Mouse (Mus musculus) stomach, embryonic 14.5 days (tissue): ENCODE data around the gene Insl3. TPM values are rescaled to one million over a fixed set of nuclear protein-coding genes. Genes with fewer than 3 reads are reported as not detected.
A peak's percentile ranks its signal among the peaks of the same experiment; 100 is the strongest.

Experiments
- ATAC-seq: fragments of 200-750 bp; cut with Nextera tagmentation; 2 replicates; pipeline ENCODE4 v1.8.0; 2017; ENCODE audit warnings: low read depth, moderate TSS enrichment; ENCODE audit not compliant: insufficient number of reproducible peaks, insufficient read depth, low FRiP score
- H3K27ac ChIP-seq: fragments of 300-500 bp; sonication (generic); 2 replicates; pipeline ENCODE4 v1.5.1; 2014; ENCODE audit warnings: mild to moderate bottlenecking, low read length, moderate library complexity, mixed read lengths
- H3K27me3 ChIP-seq: fragments of 300-500 bp; sonication (generic); 2 replicates; pipeline ENCODE4 v1.6.1; 2014; ENCODE audit warnings: low read length, control low read depth, mixed read lengths; ENCODE audit not compliant: control insufficient read depth, insufficient read depth
- H3K36me3 ChIP-seq: fragments of 300-500 bp; sonication (generic); 2 replicates; pipeline ENCODE4 v1.6.1; 2014; ENCODE audit warnings: mild to moderate bottlenecking, control low read depth, low read length, moderate library complexity, mixed read lengths; ENCODE audit not compliant: control insufficient read depth, insufficient read depth
- H3K4me1 ChIP-seq: fragments of 300-500 bp; sonication (generic); 2 replicates; pipeline ENCODE4 v1.6.1; 2014; ENCODE audit warnings: low read length, control low read depth, mixed read lengths; ENCODE audit not compliant: control insufficient read depth, insufficient read depth
- H3K4me2 ChIP-seq: fragments of 300-500 bp; sonication (generic); replicated peaks from 2 replicates; pipeline ENCODE4 v1.6.1; 2014; ENCODE audit warnings: low read depth, low read length, control low read depth
- H3K4me3 ChIP-seq: fragments of 300-500 bp; sonication (generic); 2 replicates; pipeline ENCODE4 v1.5.1; 2014; ENCODE audit warnings: low read depth, low read length, control low read depth
- H3K9ac ChIP-seq: fragments of 300-500 bp; sonication (generic); replicated peaks from 2 replicates; pipeline ENCODE4 v1.6.1; 2014; ENCODE audit warnings: low read depth, mild to moderate bottlenecking, control low read depth, low read length, moderate library complexity, mixed read lengths
- H3K9me3 ChIP-seq: fragments of 300-500 bp; sonication (generic); 2 replicates; pipeline ENCODE4 v1.6.1; 2016; ENCODE audit warnings: low read depth, low read length, control low read depth; ENCODE audit not compliant: control insufficient read depth
- WGBS: fragments of 180-500 bp; shearing (Covaris S2); extraction: QIAGEN DNeasy Blood & Tissue Kit; methylation state at CpG from one replicate; pipeline ENCODE4 v1.1.7; 2014; 5-methylcytosine and 5-hydroxymethylcytosine counted together
- polyA plus RNA-seq: library from polyadenylated mRNA; unstranded; fragments of >200 nt; fragmentation: Nextera tagmentation; extraction: Ambion mirVana; gene quantifications from 2 replicates; pipeline ENCODE4 v1.2.1, GENCODE M21; 2014

Insl3 gene
- polyA plus RNA-seq, result 1.3 and 1.7 TPM in 2 replicates

DNA sequence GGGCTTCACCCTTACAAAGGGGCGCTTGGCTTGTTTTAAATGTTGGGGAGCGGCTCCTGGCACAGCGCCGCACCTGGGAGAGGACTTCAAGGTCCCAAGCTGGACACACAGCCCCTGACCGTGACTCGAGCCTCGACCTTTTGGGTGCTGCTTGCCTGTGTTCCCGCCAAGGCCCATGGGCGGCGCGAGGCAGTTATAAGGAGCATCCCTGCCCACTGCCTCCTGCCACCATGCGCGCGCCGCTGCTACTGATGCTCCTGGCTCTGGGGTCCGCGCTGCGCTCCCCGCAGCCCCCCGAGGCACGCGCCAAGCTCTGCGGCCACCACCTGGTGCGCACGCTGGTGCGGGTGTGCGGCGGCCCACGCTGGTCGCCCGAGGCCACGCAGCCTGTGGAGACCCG is at the start of gene Insl3:
Gene Insl3 (plus strand): TSS at position 187 of the 400 bp plus-strand sequence.
- WGBS, result 8% methylated on average over 33 of the region's 33 CpGs
- H3K4me1 ChIP-seq, result peaks cover 15% of the 10 kb centered on the region; the same call in 1 of the 2 replicates
- H3K27me3 ChIP-seq, result peaks cover 90% of the 10 kb centered on the region
- no peak within 1 kb of the TSS for H3K4me2 ChIP-seq
- no peaks in the 10 kb centered on the region for H3K36me3 ChIP-seq
- H3K4me3 ChIP-seq, result no peak within 1 kb of the TSS
- no peak for ATAC-seq
- no peak within 1 kb of the TSS for H3K27ac ChIP-seq
- no peaks in the 10 kb centered on the region for H3K9me3 ChIP-seq
- H3K9ac ChIP-seq, result no peak within 1 kb of the TSS

DNA sequence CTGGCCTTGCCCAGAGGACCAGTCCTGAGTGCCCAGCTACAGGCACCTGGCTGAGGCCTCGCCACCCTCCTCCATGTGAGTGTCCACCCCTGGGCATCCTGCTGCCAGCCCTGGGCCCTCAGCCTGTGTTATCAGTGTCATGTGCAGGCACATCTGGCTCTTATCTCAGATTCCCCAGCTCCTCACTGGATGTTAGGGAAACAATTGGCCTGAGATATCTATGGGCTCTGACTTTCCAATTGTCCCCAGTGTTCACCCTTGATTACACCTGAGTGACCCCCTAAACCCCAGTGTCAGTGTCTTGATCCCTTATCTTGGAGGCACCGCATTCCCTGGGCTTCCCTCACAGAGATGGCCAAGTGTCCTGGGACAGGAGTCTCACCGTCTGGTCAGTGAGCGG is 49.7 kb upstream of the Insl3 start:
- no peak overlapping the region for H3K9ac ChIP-seq
- H3K9me3 ChIP-seq, result no peaks in the 10 kb centered on the region
- no peak overlapping the region for H3K4me3 ChIP-seq
- no peak overlapping the region for H3K27ac ChIP-seq
- H3K36me3 ChIP-seq, result no peaks in the 10 kb centered on the region
- H3K27me3 ChIP-seq, result no peaks in the 10 kb centered on the region
- no peak for ATAC-seq
- no peaks in the 10 kb centered on the region for H3K4me1 ChIP-seq
- no peak overlapping the region for H3K4me2 ChIP-seq
- WGBS, result 85% methylated on average over 4 of the region's 4 CpGs

DNA sequence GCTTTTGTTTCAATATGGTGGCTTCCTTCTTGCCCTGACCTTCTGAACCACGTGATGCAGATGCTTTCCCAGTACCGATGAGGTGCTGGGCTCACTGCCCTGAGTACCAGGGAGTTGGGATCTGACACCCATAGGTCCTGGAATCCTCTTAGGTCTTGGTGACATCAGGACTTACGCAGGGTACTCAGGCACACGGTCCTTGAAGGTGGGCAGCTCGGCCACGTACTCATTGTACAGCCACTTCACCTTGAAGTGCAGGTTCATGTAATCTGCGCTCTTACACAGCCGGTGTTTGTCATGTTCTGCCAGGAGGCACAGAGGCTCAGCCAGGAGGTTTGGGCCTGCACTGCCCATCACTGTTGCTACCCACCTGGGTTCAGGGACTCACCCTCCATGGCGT is 43.5 kb upstream of the Insl3 start:
- Histone ChIP-seq H3K9me3 (no peaks in the 10 kb centered on the region), H3K4me1 (no peaks in the 10 kb centered on the region), H3K27me3 (no peaks in the 10 kb centered on the region), H3K27ac (no peak overlapping the region), H3K9ac (no peak overlapping the region), H3K36me3 (no peaks in the 10 kb centered on the region), H3K4me2 (no peak overlapping the region), H3K4me3 (no peak overlapping the region)
- no peak for ATAC-seq
- WGBS, result 81% methylated on average over 9 of the region's 9 CpGs

DNA sequence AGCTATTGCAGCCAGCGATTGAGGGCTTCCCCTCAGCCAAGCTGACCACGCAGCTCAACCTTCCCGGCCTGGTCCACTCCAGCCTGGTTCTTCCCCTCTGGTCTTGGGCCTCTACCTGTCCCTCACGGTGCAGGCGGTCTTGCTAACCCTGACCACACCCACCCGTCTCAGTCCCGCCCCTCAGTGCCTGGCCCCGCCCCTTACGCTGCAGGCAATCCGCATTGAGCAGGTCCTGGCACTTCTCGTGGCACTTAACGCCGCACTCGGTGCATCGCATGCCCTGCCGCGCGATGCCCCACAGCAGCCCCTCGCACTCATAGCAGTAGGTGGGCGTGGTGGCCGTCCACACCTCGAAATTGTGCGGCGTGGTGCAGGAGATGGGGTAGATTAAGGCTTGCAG is 34.4 kb upstream of the Insl3 start:
- H3K27me3 ChIP-seq, result peaks cover 14% of the 10 kb centered on the region
- no peak overlapping the region for H3K9ac ChIP-seq
- H3K36me3 ChIP-seq, result no peaks in the 10 kb centered on the region
- ATAC-seq, result peak; percentile 68; the same call in 1 of the 2 replicates
- H3K9me3 ChIP-seq, result no peaks in the 10 kb centered on the region
- H3K4me1 ChIP-seq, result 0 out of 2 replicates have a peak, but pooled peaks cover 4% of the 10 kb centered on the region
- H3K4me3 ChIP-seq, result no peak overlapping the region
- 1% methylated on average over 24 of the region's 24 CpGs for WGBS
- peak overlapping the region; percentile 34 for H3K4me2 ChIP-seq
- H3K27ac ChIP-seq, result no peak overlapping the region

DNA sequence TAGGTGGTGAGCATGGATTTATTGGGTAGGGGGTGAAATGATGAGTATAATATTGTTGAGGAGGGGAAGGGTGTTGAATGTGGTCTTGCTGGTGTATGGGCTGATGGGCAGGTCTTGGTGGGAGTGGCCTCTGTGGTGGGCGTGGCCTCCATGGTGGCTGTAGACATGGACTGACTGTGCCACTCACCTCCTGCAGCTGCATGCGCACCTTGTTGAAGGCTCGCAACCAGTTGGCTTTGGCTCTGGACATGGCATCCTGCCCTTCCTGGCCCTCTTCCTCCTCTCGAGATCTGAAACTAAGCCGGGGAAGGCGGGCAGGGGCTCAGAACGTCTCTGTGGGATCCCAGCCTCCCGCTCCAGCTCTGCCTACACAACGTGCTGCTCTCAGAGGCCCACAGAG is 31.2 kb upstream of the Insl3 start:
- WGBS, result 22% methylated on average over 9 of the region's 9 CpGs
- Histone ChIP-seq H3K4me3 (no peak overlapping the region), H3K9me3 (no peaks in the 10 kb centered on the region), H3K4me1 (0 out of 2 replicates have a peak, but pooled peaks cover 4% of the 10 kb centered on the region), H3K27me3 (peaks cover 20% of the 10 kb centered on the region), H3K4me2 (no peak overlapping the region), H3K9ac (no peak overlapping the region), H3K27ac (no peak overlapping the region), H3K36me3 (no peaks in the 10 kb centered on the region)
- no peak for ATAC-seq

DNA sequence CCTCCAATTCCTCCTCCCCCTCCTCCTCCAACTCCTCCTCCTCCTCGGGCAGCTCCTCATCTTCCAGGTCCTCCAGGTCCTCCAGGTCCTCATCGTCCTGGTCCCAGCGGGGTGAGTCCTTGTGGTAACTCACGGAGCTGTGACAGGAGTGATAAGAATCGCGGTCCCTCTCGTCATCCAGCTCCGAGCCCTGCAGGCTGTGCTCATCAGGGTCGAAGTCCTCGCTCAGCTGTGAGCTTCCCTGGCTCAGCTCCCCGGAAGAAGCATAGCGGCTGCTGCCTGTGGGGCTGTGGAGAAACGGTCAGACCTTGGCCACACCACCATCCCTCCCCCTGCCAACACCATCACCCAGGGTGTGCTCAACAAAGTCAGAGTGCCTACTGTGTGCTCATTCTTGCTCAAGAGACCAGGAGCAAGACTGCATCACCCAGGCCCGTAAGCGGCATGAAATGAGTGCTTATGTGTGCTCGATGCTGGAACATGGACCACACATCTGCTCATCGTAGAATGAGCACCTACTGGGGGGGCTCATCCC is 30.4 kb upstream of the Insl3 start:
- Histone ChIP-seq H3K27me3 (peaks cover 20% of the 10 kb centered on the region), H3K4me3 (no peak overlapping the region), H3K9ac (no peak overlapping the region), H3K4me2 (no peak overlapping the region), H3K9me3 (no peaks in the 10 kb centered on the region), H3K36me3 (no peaks in the 10 kb centered on the region), H3K27ac (no peak overlapping the region), H3K4me1 (0 out of 2 replicates have a peak, but pooled peaks cover 4% of the 10 kb centered on the region)
- no peak for ATAC-seq
- WGBS, result 25% methylated on average over 17 of the region's 17 CpGs

DNA sequence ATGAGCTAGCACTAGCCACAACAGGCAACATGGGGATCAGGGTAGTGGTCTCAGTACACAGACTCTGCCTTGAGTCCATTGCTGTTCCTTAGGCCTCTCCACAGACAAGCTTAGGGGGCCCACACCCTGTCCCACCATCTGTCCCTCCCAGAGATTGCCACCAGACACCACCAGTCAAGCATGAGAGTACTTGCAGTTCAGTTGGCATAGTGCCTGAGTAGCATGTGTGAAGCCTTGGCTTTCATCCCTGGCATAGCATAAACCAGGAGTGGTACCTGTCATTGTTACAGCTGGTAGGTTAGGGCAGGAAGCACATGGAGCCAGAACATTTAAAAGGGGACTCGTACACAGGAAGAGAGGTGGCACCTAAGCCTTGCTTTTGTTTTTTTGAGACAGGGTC is 29.3 kb upstream of the Insl3 start:
- Histone ChIP-seq H3K9ac (no peak overlapping the region), H3K27me3 (peaks cover 18% of the 10 kb centered on the region), H3K4me2 (no peak overlapping the region), H3K27ac (no peak overlapping the region), H3K9me3 (no peaks in the 10 kb centered on the region), H3K4me1 (0 out of 2 replicates have a peak, but pooled peaks cover under 1% of the 10 kb centered on the region), H3K4me3 (no peak overlapping the region), H3K36me3 (no peaks in the 10 kb centered on the region)
- ATAC-seq, result no peak
- WGBS, result 59% methylated on average over 1 of the region's 1 CpGs

DNA sequence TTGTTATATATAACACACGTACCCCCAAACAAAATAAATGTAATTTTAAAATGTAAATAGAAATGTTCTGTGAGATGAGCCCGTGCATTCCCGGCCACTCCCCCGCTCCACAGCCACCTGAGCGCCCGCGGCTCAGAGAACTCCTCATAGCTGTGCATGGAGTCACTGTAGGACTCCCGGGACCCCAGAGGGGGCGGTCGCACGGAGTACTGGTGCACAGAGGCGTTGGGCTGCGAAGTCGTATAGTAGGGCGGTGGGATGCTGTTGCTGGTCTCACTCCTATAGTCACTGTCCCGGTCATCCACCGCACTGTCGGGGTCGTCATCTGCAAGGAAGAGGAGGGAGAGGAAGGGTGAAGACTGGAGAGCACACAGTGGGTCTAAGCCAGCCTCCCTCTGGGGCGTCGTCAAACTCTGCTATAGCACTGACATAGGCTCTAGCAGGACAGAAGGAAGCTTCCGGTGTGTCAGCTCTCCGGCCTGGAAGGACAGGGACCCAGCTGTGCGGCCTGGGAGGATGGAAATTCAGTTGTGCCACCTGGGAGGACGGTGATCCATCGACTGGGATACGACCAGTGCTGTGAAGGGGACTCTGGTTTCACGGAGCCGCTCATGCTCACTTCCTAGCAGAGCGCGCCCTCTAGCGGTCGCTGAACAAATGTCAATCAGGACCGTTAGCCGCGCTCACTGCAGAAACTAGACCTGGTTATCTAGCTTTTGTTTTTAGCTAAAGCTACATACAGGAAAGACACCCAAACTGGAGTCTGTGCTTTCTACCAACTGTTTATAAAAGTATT is 28.5 kb upstream of the Insl3 start:
- H3K27me3 ChIP-seq, result peaks cover 16% of the 10 kb centered on the region
- H3K27ac ChIP-seq, result no peak overlapping the region
- H3K4me3 ChIP-seq, result no peak overlapping the region
- H3K4me1 ChIP-seq, result no peaks in the 10 kb centered on the region
- 7% methylated on average over 36 of the region's 36 CpGs for WGBS
- H3K4me2 ChIP-seq, result no peak overlapping the region
- H3K9me3 ChIP-seq, result no peaks in the 10 kb centered on the region
- peak; percentile 12; the same call in 1 of the 2 replicates for ATAC-seq
- H3K9ac ChIP-seq, result no peak overlapping the region
- no peaks in the 10 kb centered on the region for H3K36me3 ChIP-seq
